Mouse (Mus musculus) B cell, adult 62 days (primary cell): ENCODE results near the gene Gm28557. TPM values are rescaled to one million over a fixed set of nuclear protein-coding genes. Genes with fewer than 3 reads are reported as not detected.

Experiments used
- total RNA-seq: library from RNA; stranded (reverse); gene quantifications from 4 replicates; pipeline ENCODE4 v1.2.4, GENCODE M21; 2023

Gm28557 gene
- 2.1 to 3.7 TPM (median 3.0 TPM) in 4 replicates for total RNA-seq

GRCm38 (mm10) chr13:67108194-67108820, at the start of gene Gm28557:
TSS of gene Gm28557 (minus strand) at chr13:67108604.

GRCm38 (mm10) chr13:67121360-67121759, 13.0 kb upstream of the Gm28557 start, which contains the start of gene Zfp759:
TSS of gene Zfp759 (plus strand) at chr13:67121660.

DNA sequence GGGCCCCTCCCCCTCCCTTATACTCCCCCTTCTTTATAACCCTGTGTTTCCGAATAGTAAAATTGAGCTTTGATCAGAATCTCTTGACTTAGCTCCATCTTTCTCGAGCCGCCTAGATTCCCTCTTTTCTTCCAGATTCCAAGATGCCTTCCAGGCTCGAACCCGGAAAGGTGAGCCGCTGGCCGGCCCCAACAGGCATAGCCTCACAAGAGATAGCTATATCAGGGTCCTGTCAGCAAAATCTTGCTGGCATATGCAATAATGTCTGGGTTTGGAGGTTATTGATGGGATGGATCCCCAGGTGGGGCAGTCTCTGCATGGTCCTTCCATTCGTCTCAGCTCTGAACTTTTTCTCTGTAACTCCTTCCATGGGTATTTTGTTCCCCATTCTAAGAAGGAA, 7.8 kb upstream of the Gm28557 start, which contains the start of gene Rslcan18:
Rslcan18 (minus strand) TSS at position 101 of the 400 bp plus-strand sequence.

DNA sequence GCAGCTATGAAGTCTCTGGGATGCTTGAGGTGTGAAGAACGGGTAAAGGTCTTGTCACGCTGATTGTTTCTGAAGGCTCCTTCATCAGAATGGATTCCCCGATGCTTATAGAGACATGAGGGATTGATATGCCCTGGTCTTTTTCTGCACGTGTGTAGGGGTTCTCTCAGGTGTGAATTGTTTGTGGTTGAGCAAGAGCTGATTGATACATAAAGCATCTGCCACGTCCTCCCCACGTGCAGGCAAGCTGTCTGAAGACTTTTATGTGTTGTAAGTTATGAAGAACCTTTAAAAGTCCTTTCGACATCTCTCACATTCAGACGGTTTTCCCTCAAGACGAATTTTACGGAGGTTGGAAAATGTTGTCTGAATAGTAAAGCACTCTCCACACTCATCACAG, 10.5 kb downstream of the Gm28557 start, which contains the start of gene Zfp708:
Zfp708 (minus strand) TSS at position 101 of the 400 bp plus-strand sequence.

DNA sequence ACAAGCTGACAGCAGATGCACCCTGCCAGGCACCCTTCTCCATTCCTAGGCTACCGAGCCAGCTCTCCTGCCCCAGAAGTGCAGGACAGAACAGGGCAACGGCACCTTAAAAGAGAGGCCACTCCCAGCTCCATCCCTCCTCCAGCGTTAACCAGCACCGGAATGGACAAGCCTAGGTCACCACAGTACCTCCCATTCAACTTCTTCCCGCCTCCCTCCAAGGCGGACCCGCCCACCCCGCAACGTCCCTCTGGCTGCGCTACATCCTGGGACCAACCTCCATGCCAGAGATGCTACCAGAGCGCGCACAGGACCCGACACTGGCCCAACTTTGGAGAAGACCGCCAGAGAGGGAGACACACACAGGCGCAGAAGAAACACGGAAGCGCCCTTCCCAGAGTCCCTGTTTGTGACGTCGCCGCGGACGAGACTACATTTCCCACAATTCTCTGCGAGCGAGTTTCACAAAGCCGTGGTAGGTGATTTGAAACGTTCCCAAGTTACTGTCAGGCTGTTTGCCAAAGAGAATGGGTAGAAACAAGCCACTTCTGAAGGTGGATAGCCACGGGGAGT, 47.5 kb downstream of the Gm28557 start, which contains the start of gene Zfp712:
Zfp712 (minus strand) TSS at position 385 of the 573 bp plus-strand sequence.

Other genes starting within 250 kb of the Gm28557 start
- 1.4 to 2.7 TPM (median 2.5 TPM) in 4 replicates for gene Gm10767, start 203.7 kb downstream of the Gm28557 start, total RNA-seq
- 4.1 to 6.2 TPM (median 4.8 TPM) in 4 replicates for gene Zfp712, start 47.4 kb downstream of the Gm28557 start, total RNA-seq
- gene Zfp708, start 10.6 kb downstream of the Gm28557 start, total RNA-seq, result 0.29 to 1.4 TPM (median 1.1 TPM) in 3 of 4 replicates, not detected in the other
- gene Rslcan18, start 7.7 kb upstream of the Gm28557 start, total RNA-seq, result 0.63 to 1.1 TPM (median 0.67 TPM) in 3 of 4 replicates, not detected in the other
- gene Zfp759, start 13.1 kb upstream of the Gm28557 start, total RNA-seq, result 4.4 to 5.4 TPM (median 5.0 TPM) in 4 replicates
- 9.7 to 13.0 TPM (median 11.4 TPM) in 4 replicates for gene Rsl1, start 64.6 kb upstream of the Gm28557 start, total RNA-seq
- 1.5 to 2.9 TPM (median 2.1 TPM) in 4 replicates for gene Zfp455, start 85.9 kb upstream of the Gm28557 start, total RNA-seq
- gene Zfp458, start 169.9 kb upstream of the Gm28557 start, total RNA-seq, result 2.3 to 4.3 TPM (median 3.1 TPM) in 4 replicates
- 1.8 to 2.7 TPM (median 2.5 TPM) in 4 replicates for gene Zfp457, start 197.9 kb upstream of the Gm28557 start, total RNA-seq
- 13.3 to 16.5 TPM (median 15.3 TPM) in 4 replicates for gene Zfp595, start 224.0 kb upstream of the Gm28557 start, total RNA-seq